Mouse (Mus musculus) cerebellum, postnatal 14 days (tissue): Measurements from ENCODE around the gene Slc30a7.
"Not testable (repeated sequence)": the region's sequence is repeated elsewhere in the genome, so short reads cannot be mapped to it uniquely, and the experiment has no call there.

Experiments used
- DNase-seq, 2 experiments: peaks; one replicate each; pipeline ENCODE4 v3.0.0; 2021; ENCODE audit warnings: mixed read lengths in 2 of 2

The Slc30a7 gene

DNA sequence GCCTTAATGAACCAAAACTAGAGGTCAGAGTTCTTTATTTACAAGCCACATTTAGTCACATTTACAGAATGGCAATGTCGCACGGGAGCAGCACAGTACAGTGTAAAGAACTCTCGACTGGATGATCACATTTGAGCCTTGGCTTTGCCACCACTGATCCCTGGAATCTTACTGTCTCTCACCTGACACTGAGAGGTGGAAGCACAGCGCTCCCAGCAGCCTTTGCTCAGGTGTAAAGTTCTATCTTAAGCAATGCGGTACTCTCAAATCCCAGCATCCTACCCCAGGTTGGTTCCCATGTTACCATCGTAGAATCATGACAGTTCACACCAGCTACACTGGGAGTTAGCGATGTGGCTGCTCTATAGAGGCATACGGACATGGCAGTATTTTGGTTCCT is 65.7 kb downstream of the Slc30a7 start:
- DNase-seq: no peak

DNA sequence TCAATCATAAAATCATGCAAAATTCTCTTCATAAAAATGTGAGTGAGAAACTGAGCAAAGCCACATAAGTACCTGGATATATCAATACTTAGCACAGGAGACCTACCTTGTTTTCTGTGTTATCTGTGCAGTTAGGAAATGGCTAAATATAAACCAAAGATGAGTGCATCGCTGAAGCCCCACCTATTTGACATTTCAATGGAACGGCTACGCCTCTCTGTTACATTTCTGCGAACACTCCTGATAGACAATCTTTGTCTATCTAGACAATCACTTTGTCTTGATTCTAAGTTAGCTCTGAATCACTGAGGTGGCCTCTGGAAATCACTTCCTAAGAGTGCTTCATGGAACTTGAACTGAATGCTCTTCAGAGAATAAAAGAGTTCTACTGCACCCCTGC is 66.7 kb downstream of the Slc30a7 start:
- DNase-seq: no peak

DNA sequence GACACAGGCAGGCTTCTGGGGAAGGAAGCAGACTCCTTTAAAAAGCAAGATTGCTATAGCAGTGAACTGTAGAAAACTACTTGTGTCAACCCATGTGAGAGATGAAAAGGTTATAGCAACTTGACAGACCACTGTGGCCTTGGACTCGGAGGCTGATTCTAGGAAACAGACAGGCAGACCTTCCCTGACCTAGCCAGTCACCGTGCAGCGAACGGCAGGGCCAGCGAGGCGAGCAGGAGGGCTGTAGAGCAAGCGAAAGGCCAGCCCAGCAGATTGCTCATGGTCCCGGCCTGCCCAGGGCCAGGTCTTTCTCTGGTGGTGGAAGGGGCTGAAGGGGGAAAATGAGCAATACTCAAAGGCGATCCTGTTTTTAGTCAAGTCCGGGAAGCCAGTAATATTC is 69.4 kb downstream of the Slc30a7 start:
- DNase-seq: no peak

DNA sequence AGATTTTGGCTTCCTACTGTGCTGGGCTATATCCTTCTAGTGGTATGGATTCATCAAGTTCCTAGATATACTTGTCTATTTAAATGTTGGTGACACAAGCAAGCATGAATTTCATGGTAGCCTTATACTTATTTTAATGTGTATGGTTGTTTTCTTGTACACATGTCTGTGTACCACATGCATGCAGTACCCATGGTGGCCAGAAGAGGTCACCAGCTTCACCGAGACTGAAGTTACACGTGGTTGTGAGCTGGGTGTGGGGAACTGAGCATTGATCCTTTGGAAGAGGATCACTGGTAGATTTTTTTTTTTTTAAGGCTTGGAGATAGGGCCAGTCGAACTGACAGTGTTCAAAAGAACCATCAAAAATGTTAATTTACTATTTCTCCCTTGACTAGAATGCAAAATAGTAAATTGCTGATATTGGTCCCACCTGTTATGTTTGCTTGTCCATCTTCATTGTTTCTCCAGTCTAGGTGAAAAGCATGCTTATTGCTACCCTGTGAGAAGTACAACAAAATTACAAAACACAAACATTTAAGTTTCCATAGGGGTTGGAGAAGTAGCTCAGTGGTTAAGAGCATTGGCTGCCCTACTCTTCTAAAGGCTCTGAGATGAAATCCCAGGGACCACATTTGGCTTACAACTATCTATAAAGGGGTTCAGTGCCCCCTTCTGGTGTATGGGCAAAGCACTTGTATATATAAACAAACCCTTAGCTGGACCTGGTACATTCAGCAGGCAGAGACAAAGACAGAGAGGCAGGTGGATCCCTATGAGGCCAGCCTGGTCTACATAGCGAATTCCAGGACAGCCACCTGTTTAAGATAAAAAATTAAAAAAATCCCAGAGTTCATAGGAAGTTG is 70.2 kb downstream of the Slc30a7 start:
- peak; percentile 50 to 75 for DNase-seq

DNA sequence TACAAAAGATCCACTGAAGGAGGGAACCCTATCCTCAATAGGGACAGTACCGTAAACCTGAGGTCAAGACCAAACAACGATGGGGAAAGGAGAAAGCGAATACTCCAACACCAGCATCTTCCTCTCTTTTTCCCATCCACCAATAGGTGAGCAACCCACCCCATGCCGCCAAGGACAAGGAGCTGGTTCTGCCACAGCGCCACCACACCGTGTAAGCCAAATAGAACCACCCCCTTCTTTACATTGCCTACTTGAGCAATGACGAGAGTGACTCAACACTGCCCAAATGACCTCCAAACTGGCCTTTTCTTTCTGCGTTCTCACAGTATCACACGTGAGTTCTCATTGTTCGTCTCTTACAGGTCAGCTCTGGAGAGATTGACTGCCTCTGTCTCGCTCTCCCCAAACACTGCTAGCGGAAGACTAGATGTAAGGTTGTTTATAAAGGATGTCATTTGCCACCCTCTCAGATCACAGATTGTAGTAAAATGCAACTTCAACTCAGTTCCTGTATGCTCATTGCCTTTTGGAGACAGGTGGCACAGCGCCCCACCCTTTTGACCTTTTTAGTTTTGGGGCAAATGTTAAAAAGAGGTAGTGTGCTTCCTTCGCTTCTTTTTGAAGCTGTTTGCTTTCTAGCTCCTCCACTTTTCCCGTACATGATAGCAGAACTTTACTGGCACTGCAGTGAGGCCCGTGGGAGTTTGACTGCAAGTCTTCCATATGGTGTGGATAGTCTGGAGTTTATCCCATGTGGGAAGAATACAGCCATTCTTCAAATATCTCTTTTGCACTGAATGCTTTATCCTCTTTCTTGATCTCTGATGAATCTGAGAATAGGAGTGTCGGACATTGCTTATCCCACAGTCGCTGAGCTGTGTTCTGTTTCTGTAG is 73.7 kb downstream of the Slc30a7 start:
- no peak for DNase-seq

DNA sequence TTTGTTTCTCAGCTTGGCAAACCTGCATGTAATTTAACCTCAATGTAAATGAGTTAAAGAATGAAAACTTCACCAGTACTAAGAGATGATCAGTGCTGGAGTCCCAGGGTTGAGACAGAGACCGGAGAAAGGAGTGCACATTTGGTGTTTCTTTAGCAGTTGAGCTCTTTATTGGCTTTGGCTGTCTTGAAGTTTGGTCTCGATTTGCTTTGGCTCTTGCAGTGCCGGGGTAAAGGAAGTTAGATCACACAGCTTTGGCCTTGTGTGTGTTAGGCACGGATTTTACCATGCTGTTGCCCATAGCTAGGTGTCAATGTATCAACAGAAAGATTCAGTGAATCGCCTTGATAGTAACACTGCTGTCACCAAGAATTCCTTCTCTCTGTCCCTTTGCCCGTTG is 75.5 kb downstream of the Slc30a7 start:
- DNase-seq: no peak

DNA sequence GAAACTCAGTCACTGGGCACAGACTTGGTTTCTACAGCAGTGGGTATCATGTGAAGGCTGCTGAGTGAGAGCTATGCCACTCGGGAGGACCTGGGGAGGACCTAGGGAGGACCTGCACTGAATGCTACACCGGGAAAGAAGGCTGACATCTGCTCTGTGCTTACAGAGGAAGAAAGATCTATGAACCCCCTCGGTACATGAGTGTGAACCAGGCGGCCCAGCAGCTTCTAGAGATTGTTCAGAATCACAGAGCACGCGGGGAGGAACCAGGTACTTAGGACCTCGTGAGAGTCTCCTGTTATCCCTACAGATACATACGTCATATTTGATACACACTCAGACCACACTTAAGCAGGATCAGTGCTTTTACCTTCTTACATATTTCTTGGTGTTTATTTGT is 80.7 kb downstream of the Slc30a7 start:
- DNase-seq: no peak

DNA sequence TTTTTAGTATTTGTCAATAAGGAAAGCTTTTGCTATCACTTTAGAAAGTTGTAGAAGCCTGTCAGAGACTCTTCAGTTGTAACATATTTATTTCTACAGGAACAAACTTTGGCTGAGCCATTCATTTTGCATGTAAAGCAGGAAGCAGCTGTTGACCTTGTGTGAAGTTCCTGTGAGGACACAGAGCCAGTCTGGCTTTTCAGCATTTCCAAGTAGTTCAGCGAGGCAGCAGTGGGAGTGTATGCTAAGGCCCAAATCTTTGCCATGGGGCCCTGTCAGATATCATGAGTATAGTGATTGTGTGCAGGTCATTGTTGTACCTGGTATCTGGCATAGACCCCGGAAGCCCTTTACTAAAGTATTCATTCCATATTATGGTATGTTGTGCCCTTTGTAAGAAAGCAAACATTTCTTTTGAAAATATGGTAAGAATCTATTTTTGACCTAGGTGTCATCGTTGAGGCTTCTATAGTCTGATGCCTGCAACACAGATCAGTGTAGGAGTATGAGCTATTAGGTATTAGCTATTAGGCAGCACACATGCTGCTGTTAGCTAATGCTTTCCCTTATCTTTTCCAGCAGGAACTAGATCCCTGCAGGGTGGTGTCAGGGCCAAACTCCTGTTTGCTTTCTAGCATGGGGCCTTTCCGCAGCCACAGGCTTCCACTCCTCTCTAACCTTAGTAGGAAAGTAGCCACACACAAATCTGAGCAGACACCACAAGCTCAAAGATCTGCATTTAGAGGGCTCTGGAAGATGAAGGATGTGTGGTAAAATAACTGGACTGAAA is 82.6 kb downstream of the Slc30a7 start:
- no peak for DNase-seq

DNA sequence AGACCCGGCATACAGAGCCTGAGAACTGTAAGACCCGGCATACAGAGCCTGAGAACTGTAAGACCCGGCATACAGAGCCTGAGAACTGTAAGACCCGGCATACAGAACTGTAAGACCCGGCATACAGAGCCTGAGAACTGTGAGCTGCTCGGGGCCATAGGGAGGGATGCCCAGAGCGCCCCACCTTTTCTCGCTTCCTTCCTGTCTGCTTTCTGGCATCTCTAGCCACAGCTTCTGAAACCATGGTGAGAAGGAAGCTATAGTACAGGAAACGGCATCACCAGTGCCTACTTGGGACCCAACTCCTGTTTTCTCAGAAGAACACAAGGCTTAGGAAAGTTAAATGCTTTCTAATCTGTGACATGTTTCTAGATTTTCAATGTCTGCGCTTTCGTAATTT is 99.8 kb downstream of the Slc30a7 start:
- DNase-seq: not testable (repeated sequence)

DNA sequence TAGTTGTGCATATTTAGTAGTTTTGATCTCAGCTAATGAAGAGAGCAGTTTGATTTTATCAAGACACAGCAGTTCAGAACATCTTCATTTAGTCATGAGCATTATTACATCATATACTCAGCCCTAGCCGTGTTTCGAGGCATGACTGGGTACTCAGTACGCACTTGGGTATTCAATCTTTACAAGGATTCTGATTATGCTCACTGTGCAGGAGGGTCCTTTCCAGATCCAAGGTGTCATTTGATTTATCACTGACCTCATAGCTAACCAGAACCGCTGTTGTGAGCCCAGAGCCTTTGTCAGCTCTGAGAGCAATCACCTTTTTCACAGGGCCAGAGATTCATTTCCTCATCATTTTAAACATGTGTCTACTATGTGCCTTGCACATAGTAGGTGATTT is 101.6 kb downstream of the Slc30a7 start:
- no peak for DNase-seq

DNA sequence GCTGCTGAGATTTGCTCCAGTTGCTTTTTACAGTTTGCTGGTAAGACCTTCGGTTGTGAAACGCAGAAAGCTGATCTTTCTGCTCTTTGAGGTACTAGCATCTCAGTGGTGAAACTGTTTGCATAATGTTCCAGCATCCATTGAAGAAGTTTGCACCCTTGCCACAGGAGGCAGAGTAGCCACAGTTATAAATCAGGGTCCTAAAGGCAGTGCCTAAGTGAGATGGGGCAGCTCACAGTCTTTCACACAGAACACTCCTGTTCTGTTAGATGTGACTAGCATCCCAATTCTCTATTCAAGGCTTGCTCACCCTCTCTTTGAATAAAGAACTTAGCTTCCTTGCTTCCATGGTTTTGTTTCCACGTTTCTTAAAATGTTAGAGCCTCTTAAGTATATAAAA is 102.1 kb downstream of the Slc30a7 start:
- DNase-seq: no peak

DNA sequence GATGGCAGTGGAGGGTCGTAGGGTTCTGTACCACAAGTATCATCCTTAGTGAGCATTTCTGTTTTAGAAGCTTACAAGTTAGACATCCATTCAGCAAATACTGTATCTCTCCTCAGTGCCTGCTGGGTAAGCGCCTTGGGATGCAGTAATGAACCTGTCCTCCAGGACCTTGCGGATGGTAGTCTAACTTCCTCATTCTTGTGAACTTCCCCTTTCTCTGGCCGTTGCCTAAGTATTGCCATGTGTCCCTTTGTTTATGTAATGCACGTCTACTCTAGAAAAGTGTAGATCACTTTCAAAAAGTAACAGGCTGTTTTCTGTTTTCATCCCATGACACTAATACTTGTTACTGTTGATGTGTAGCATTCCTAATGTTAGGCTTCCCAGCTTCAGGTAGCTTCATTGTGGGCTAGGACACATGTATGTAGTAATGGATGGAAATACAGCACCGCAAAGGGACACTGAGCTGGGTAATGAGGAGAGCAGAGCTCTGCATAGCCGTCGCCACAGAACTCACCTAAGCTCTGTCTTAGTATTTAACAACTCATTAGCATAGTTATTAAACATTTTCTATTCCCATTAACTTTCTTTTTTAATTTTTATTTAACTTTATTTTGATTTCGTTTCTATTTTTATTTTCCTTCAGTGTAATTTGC is 104.8 kb downstream of the Slc30a7 start:
- DNase-seq: no peak

DNA sequence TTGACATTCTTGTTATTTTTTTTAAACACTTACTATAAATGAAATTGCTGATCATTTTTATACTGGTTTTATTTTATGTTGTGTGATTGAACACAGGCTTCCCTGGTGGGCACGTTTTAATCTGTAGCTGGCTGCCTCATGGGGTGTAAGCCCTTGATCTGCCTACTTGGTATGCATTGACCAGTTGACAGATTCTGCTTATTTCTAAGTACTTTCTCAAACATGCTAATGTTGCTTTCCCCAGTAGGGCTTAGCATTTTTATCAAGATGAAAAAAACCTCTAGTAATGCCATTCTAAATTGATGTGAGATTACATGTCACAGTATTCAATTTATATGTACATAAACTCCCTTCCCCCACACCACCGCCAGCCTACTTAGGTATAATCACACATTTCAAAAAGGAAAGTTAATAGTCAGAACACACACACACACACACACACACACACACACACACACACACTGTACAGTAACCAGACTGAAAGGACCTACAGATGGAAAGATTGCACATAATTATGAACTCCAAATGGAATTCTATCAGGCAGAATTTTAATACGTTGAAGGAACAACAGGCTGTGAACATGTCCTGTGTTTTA is 108.8 kb downstream of the Slc30a7 start:
- DNase-seq: no peak

DNA sequence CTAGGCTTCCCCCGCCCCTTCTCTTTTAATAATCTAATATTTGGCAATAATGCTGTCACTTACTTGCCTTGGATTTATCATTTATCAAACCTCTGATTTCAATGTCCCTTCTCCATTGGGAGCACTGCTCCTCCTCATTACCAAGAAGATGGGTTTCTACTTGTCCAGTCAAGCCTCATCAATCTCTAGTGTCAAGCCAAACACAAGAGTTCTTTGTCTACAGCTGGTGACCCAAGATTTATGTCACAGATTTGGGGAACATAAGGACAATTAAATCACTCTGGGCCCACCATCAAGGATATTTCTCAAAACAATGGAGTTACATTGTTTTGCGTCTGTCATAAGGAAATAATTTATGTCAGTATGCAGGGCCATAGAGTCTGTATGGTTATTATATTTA is 114.0 kb downstream of the Slc30a7 start:
- DNase-seq: no peak

DNA sequence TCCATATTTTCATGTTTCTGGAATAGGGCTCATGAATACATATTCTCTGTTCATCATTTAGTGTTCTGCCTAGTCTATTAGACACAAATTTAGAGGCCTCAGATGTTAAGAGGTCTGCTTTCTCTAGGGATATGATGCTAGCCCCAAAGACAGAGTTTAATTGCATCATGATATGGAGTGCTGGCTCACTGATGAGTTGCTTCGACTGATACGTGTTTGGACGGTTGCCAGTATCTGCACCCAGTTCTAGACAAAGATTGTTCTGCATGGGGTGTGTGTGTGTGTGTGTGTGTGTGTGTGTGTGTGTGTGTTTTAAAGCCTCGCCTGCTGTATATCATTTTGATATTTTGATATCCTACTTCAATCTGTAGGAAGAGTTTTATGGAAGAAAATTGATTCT is 114.9 kb downstream of the Slc30a7 start:
- no peak for DNase-seq
